Mouse (Mus musculus) midbrain, embryonic 15.5 days (tissue): ENCODE data around the gene Egr2. TPM values are rescaled to one million over a fixed set of nuclear protein-coding genes. Genes with fewer than 3 reads are reported as not detected.

ENCODE experiments used
- ATAC-seq: fragments of 200-750 bp; cut with Nextera tagmentation; replicated peaks from 2 replicates; pipeline ENCODE4 v1.8.0; 2017; ENCODE audit warnings: moderate TSS enrichment
- H3K27ac ChIP-seq: fragments of 300-500 bp; sonication (generic); 2 replicates; pipeline ENCODE4 v1.5.1; 2015; ENCODE audit warnings: mild to moderate bottlenecking, inconsistent platforms
- H3K27me3 ChIP-seq: fragments of 300-500 bp; sonication (generic); replicated peaks from 2 replicates; pipeline ENCODE4 v1.6.1; 2015; ENCODE audit warnings: inconsistent platforms
- H3K36me3 ChIP-seq: fragments of 300-500 bp; sonication (generic); replicated peaks from 2 replicates; pipeline ENCODE4 v1.6.1; 2015; ENCODE audit warnings: inconsistent platforms
- H3K4me1 ChIP-seq: fragments of 300-500 bp; sonication (generic); 2 replicates; pipeline ENCODE4 v1.6.1; 2015; ENCODE audit warnings: inconsistent platforms
- H3K4me2 ChIP-seq: fragments of 300-500 bp; sonication (generic); 2 replicates; pipeline ENCODE4 v1.6.1; 2015; ENCODE audit warnings: inconsistent platforms, mild to moderate bottlenecking, moderate library complexity
- H3K4me3 ChIP-seq: fragments of 300-500 bp; sonication (generic); 2 replicates; pipeline ENCODE4 v1.5.1; 2015; ENCODE audit warnings: mild to moderate bottlenecking, inconsistent platforms
- H3K9ac ChIP-seq: fragments of 300-500 bp; sonication (generic); 2 replicates; pipeline ENCODE4 v1.6.1; 2015; ENCODE audit warnings: mild to moderate bottlenecking, inconsistent platforms
- H3K9me3 ChIP-seq: fragments of 300-500 bp; sonication (generic); 2 replicates; pipeline ENCODE4 v1.6.1; 2016; ENCODE audit warnings: inconsistent platforms
- WGBS: fragments of 180-500 bp; shearing (Covaris S2); methylation state at CpG from one replicate; pipeline ENCODE4 v1.1.7; 2015; ENCODE audit warnings: mixed read lengths; 5-methylcytosine and 5-hydroxymethylcytosine counted together
- polyA plus RNA-seq: library from polyadenylated mRNA; unstranded; fragments of >200 nt; fragmentation: Nextera tagmentation; extraction: Ambion mirVana; gene quantifications from 2 replicates; pipeline ENCODE4 v1.2.1, GENCODE M21; 2015

The Egr2 gene
- 0.29 and 0.72 TPM in 2 replicates for polyA plus RNA-seq

DNA sequence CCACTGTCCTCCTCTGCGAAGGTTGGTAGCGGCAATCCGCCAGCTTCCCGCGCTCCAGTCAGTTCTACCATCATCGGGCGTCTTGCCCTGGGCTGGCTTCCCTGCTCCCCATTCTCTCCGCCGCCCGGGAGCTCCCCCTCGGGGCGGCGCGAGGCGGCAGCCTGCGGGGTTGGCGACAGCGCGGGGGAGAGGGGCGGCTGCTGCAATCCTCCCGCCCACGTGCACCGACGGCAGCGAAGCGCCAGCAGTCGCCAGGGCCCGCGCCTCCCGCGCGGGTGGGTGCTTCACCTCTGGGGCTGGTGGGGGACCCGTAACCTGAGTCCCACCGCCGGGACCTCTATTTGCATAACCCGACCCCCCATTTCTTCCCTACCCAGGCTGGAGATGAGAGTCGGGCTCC, at the start of gene Egr2:
Egr2 (plus strand) TSS at position 220 of the 400 bp plus-strand sequence.
- ATAC-seq: no peak
- H3K27me3 ChIP-seq: peaks cover 75% of the 10 kb centered on the region
- WGBS: 0% methylated on average over 31 of the region's 37 CpGs
- no peak within 1 kb of the TSS for H3K27ac ChIP-seq
- peak within 1 kb of the TSS; percentile 31 for H3K9ac ChIP-seq
- H3K4me3 ChIP-seq: peak within 1 kb of the TSS; percentile 51
- peak within 1 kb of the TSS; percentile 88 for H3K4me2 ChIP-seq
- H3K4me1 ChIP-seq: peaks cover 46% of the 10 kb centered on the region
- no peaks in the 10 kb centered on the region for H3K9me3 ChIP-seq
- no peaks in the 10 kb centered on the region for H3K36me3 ChIP-seq

DNA sequence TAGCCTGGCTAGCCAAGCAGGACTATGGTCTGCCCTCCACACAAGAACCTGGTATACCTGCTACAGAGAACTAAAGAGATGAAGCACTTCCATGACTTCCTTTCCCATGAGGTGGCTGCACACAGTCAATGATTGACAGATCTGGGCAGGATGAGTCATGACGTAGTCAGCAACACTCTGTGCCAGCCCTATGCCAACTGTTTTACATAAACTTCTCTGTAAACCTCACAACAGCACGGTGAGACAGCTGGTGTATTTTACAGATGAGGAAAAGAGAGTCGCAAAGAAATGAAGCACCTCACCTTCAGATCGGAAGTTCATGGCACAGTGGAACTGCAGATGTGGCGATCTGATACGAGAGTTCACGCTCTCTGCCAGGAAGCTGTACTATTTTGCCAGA, 47.8 kb upstream of the Egr2 start:
- H3K4me1 ChIP-seq: no peaks in the 10 kb centered on the region
- H3K27me3 ChIP-seq: no peaks in the 10 kb centered on the region
- no peak overlapping the region for H3K4me2 ChIP-seq
- no peak overlapping the region for H3K4me3 ChIP-seq
- no peak for ATAC-seq
- no peaks in the 10 kb centered on the region for H3K9me3 ChIP-seq
- H3K9ac ChIP-seq: no peak overlapping the region
- WGBS: 93% methylated on average over 7 of the region's 7 CpGs
- no peak overlapping the region for H3K27ac ChIP-seq
- no peaks in the 10 kb centered on the region for H3K36me3 ChIP-seq

DNA sequence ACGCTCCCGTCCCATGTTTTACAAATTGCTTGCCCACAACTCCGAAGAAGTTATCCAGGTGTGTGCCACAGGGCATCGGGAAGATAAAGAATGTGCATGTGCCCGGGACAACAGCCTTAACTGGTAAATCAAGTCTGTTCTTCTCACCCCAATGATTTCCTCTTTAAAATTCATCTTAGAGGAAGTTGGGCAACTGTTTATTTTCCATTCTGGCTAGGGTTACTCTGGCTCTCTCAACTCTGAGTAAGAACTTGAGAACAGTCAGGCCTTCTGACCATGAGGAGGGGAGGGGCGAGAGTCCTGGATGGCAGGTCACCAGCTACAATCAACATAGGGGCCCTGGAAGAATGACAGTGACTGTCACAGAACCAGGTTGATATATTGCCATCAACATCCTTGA, 45.4 kb upstream of the Egr2 start:
- Histone ChIP-seq H3K9ac (no peak overlapping the region), H3K4me2 (no peak overlapping the region), H3K27me3 (no peaks in the 10 kb centered on the region), H3K4me3 (no peak overlapping the region), H3K9me3 (no peaks in the 10 kb centered on the region), H3K27ac (no peak overlapping the region), H3K36me3 (no peaks in the 10 kb centered on the region), H3K4me1 (no peaks in the 10 kb centered on the region)
- ATAC-seq: no peak
- 87% methylated on average over 6 of the region's 6 CpGs for WGBS

DNA sequence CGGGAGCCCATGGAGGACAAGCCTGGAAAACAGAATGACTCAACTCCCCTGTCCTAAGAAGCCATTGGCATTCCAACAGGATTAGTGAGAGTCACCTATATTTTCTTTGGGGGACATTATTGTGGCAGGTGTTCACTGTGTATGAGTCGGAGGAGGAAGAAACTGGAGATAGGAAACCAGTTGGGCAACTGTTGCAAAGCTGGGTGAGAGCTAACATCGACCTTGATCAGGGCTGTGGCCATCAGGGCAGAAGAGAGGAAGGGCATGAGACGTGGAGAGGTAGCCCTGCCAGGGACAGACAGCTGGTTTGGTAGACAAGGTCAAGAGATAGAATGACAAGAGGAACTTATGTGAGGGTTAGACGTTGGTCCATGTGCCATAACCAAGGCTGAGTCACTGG, 44.6 kb upstream of the Egr2 start:
- 88% methylated on average over 5 of the region's 5 CpGs for WGBS
- no peak for ATAC-seq
- H3K4me2 ChIP-seq: no peak overlapping the region
- H3K9ac ChIP-seq: no peak overlapping the region
- H3K4me3 ChIP-seq: no peak overlapping the region
- H3K4me1 ChIP-seq: no peaks in the 10 kb centered on the region
- no peak overlapping the region for H3K27ac ChIP-seq
- H3K36me3 ChIP-seq: no peaks in the 10 kb centered on the region
- no peaks in the 10 kb centered on the region for H3K9me3 ChIP-seq
- H3K27me3 ChIP-seq: no peaks in the 10 kb centered on the region

DNA sequence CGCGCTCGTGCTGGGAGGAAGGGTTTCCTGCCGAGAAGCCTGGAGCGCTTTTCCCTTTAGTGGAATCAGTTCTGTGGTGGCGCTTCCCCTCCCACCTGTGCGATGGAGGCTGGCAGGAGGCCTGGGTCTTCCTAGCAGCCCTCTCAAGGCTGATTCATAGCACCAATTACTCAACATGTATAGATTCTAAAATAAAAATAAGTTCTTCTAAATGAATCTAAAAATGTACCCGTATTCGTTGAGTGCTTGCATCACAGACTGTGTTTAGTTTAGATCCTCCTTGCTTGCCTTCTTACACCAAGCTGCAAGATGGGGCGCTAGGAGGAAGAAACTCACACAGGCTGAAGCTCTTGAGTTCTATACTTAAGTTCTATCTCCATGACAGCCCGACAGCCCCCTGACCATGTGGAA, 43.1 kb upstream of the Egr2 start:
- Histone ChIP-seq H3K36me3 (no peaks in the 10 kb centered on the region), H3K9me3 (no peaks in the 10 kb centered on the region), H3K27ac (no peak overlapping the region), H3K4me2 (no peak overlapping the region), H3K4me3 (no peak overlapping the region), H3K27me3 (no peaks in the 10 kb centered on the region), H3K4me1 (no peaks in the 10 kb centered on the region), H3K9ac (no peak overlapping the region)
- WGBS: 79% methylated on average over 11 of the region's 11 CpGs
- ATAC-seq: no peak

DNA sequence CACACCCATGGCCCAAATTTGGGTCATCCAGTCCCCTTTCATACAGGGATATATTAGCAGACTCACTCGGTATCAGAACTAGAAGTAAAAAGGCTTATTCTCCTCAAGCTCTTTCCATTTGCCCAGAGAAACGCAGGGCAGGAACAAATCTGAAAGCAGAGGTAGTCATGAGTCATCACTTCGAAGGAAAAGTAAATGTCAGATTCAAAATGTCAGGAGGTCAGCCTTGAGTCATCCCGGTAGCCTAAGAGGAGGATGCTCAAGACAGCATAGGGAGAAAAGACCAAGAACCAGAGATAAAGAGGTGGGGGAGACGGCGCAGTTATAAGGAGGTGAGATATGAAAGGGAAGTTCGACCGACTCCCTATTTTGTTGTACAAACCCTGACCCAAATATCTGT, 41.7 kb upstream of the Egr2 start:
- Histone ChIP-seq H3K27ac (no peak overlapping the region), H3K9ac (no peak overlapping the region), H3K4me3 (no peak overlapping the region), H3K4me2 (no peak overlapping the region), H3K36me3 (no peaks in the 10 kb centered on the region), H3K27me3 (no peaks in the 10 kb centered on the region), H3K9me3 (no peaks in the 10 kb centered on the region), H3K4me1 (no peaks in the 10 kb centered on the region)
- no peak for ATAC-seq
- 79% methylated on average over 8 of the region's 8 CpGs for WGBS

- Histone ChIP-seq H3K4me2 (no peak overlapping the region), H3K27ac (no peak overlapping the region), H3K4me1 (no peaks in the 10 kb centered on the region), H3K36me3 (no peaks in the 10 kb centered on the region), H3K9me3 (no peaks in the 10 kb centered on the region), H3K4me3 (no peak overlapping the region), H3K27me3 (no peaks in the 10 kb centered on the region), H3K9ac (no peak overlapping the region)
- WGBS: 94% methylated on average over 15 of the region's 15 CpGs
- no peak for ATAC-seq
Measured at GRCm38 (mm10) chr10:67497144-67497892, 38.0 kb upstream of the Egr2 start.

- Histone ChIP-seq H3K4me3 (no peak overlapping the region), H3K4me1 (no peaks in the 10 kb centered on the region), H3K27me3 (no peaks in the 10 kb centered on the region), H3K36me3 (no peaks in the 10 kb centered on the region), H3K27ac (no peak overlapping the region), H3K9me3 (no peaks in the 10 kb centered on the region), H3K4me2 (no peak overlapping the region), H3K9ac (no peak overlapping the region)
- 95% methylated on average over 9 of the region's 9 CpGs for WGBS
- no peak for ATAC-seq
Measured at GRCm38 (mm10) chr10:67497951-67498350, 37.3 kb upstream of the Egr2 start.

DNA sequence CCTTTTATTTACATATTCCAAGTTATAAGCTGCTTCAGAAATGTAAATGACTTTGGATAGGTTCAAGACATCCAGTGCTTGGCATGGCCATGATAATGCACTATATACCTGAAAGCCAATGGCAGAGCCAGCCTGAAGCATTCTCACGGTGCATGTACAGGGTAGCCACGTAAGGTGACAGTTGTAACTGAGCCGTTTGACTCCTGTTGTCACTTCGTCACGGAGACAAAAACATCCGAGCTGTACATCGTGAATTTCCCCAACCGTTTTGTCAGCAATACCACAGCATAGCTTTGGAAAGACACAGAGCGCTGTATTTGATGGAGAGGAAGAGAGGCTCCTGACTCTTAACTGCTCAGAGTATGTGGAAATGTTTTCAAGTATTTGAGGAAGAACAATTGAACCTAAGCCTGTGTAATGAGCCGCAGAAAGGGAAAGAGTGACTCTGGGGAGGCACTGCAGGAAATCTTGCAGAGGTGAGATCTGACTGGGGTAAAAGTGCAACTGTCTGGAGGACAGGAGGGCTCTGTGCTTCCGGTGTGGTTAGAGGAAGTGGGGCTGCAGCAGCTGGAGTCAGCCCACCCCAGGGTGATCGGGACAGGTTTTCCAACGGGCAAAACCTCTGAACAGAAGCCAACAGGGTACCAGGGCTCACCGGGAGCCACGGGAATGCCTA, 31.8 kb upstream of the Egr2 start:
- Histone ChIP-seq H3K27me3 (no peaks in the 10 kb centered on the region), H3K4me3 (no peak overlapping the region), H3K36me3 (no peaks in the 10 kb centered on the region), H3K9ac (no peak overlapping the region), H3K4me2 (no peak overlapping the region), H3K9me3 (no peaks in the 10 kb centered on the region), H3K27ac (no peak overlapping the region), H3K4me1 (no peaks in the 10 kb centered on the region)
- 65% methylated on average over 15 of the region's 15 CpGs for WGBS
- ATAC-seq: no peak

DNA sequence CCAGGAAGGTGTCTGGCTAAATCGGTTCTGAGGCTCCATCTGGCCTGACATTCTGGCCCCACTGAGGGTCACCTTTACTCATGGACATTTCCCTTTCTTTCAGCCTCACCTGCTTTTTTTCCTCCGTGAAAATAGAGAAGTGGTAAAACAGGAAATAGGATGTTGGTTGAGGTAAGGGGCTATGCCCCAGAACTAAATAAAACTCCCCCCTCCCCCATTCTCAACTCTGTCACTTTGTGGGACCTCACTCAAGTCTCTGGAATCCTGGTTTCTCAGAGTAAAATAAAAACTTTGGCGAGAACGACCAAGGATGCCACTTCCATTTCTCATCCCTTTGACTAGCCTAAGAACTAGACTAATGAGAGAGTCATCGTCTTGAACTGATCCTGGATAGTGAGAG, 31.2 kb upstream of the Egr2 start:
- H3K4me3 ChIP-seq: no peak overlapping the region
- H3K9me3 ChIP-seq: no peaks in the 10 kb centered on the region
- no peak overlapping the region for H3K4me2 ChIP-seq
- H3K9ac ChIP-seq: no peak overlapping the region
- H3K36me3 ChIP-seq: no peaks in the 10 kb centered on the region
- no peak overlapping the region for H3K27ac ChIP-seq
- no peaks in the 10 kb centered on the region for H3K4me1 ChIP-seq
- ATAC-seq: no peak
- WGBS: 67% methylated on average over 5 of the region's 5 CpGs
- no peaks in the 10 kb centered on the region for H3K27me3 ChIP-seq

GRCm38 (mm10) chr10:67505248-67505647, 30.0 kb upstream of the Egr2 start:
- no peaks in the 10 kb centered on the region for H3K27me3 ChIP-seq
- ATAC-seq: no peak
- H3K27ac ChIP-seq: no peak overlapping the region
- H3K4me1 ChIP-seq: no peaks in the 10 kb centered on the region
- 71% methylated on average over 3 of the region's 3 CpGs for WGBS
- no peak overlapping the region for H3K4me2 ChIP-seq
- H3K9ac ChIP-seq: no peak overlapping the region
- H3K9me3 ChIP-seq: no peaks in the 10 kb centered on the region
- H3K36me3 ChIP-seq: no peaks in the 10 kb centered on the region
- H3K4me3 ChIP-seq: no peak overlapping the region

DNA sequence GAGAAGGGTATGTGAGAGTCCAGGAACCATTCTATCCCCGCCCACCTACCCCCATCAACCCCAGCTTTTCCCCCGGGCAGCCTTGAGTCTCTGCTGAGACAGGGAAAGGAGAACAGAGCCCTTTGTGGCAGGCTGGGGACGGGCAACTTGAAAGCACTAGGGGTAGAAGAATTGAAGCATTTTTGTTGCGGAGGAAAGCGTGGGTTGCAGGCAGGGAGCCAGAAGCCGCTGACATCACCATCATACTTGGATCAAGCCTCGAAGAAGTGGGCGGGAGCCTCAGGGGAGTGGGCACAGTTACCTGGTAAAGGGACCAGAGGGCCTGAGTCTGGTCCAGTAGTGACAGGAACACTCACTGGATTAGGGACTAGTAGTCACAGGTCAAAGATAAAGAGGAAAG, 23.1 kb upstream of the Egr2 start:
- WGBS: 70% methylated on average over 8 of the region's 8 CpGs
- H3K9ac ChIP-seq: no peak overlapping the region

DNA sequence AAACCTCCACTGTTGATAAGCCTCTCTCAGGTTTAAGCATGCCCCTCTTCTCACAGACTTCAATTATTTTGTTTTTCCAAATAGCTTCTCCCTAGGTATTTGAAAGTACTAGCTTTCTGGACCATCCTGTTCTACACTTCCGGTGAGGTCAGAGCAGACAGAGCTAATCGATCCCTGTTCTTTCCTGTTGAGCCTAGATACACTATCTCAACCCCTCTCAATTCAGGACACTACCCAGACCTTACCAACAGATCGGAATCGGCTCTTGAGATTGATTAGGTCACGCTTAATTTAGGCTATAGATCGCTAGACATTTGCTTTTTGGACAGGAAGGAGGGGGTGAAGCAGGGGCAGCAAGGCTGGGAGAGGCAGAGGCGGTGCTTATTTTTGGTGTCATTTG, 22.4 kb upstream of the Egr2 start:
- no peaks in the 10 kb centered on the region for H3K9me3 ChIP-seq
- no peaks in the 10 kb centered on the region for H3K4me1 ChIP-seq
- H3K4me3 ChIP-seq: no peak overlapping the region
- 70% methylated on average over 7 of the region's 7 CpGs for WGBS
- no peak overlapping the region for H3K9ac ChIP-seq
- no peak overlapping the region for H3K27ac ChIP-seq
- H3K27me3 ChIP-seq: no peaks in the 10 kb centered on the region
- H3K4me2 ChIP-seq: no peak overlapping the region
- ATAC-seq: no peak
- H3K36me3 ChIP-seq: no peaks in the 10 kb centered on the region

More for the DNA sequence above, 23.1 kb upstream of the Egr2 start:
- Histone ChIP-seq H3K4me2 (no peak overlapping the region), H3K27me3 (no peaks in the 10 kb centered on the region), H3K36me3 (no peaks in the 10 kb centered on the region), H3K4me3 (no peak overlapping the region), H3K4me1 (no peaks in the 10 kb centered on the region), H3K9me3 (no peaks in the 10 kb centered on the region), H3K27ac (no peak overlapping the region)
- no peak for ATAC-seq
